Mouse (Mus musculus) heart, embryonic 13.5 days (tissue): ENCODE measurements at regions not wholly inside any gene's neighbourhood (a gene's known extent, or its start where the extent isn't known, plus 50 kb on each side); places are given as distances from the start of the nearest gene placed in this dataset.

Experiments used
- ATAC-seq: fragments of 200-750 bp; cut with Nextera tagmentation; 2 replicates; pipeline ENCODE4 v1.8.0; 2017; ENCODE audit warnings: moderate TSS enrichment; ENCODE audit not compliant: insufficient number of reproducible peaks, low FRiP score, low TSS enrichment; ENCODE audit errors: extremely low read depth
- H3K27ac ChIP-seq: fragments of 300-500 bp; sonication (generic); replicated peaks from 2 replicates; pipeline ENCODE4 v1.5.1; 2015; ENCODE audit warnings: moderate library complexity, mild to moderate bottlenecking, inconsistent platforms
- H3K27me3 ChIP-seq: fragments of 300-500 bp; sonication (generic); replicated peaks from 2 replicates; pipeline ENCODE4 v1.6.1; 2015; ENCODE audit warnings: mild to moderate bottlenecking, inconsistent platforms
- H3K36me3 ChIP-seq: fragments of 300-500 bp; sonication (generic); 2 replicates; pipeline ENCODE4 v1.6.1; 2015; ENCODE audit warnings: mild to moderate bottlenecking, inconsistent platforms
- H3K4me1 ChIP-seq: fragments of 300-500 bp; sonication (generic); 2 replicates; pipeline ENCODE4 v1.6.1; 2015; ENCODE audit warnings: inconsistent platforms
- H3K4me2 ChIP-seq: fragments of 300-500 bp; sonication (generic); 2 replicates; pipeline ENCODE4 v1.6.1; 2015; ENCODE audit warnings: inconsistent platforms, mild to moderate bottlenecking, moderate library complexity
- H3K4me3 ChIP-seq: fragments of 300-500 bp; sonication (generic); 2 replicates; pipeline ENCODE4 v1.5.1; 2015; ENCODE audit warnings: moderate library complexity, mild to moderate bottlenecking, inconsistent platforms
- H3K9ac ChIP-seq: fragments of 300-500 bp; sonication (generic); 2 replicates; pipeline ENCODE4 v1.6.1; 2015; ENCODE audit warnings: inconsistent platforms, mild to moderate bottlenecking, moderate library complexity
- H3K9me3 ChIP-seq: fragments of 300-500 bp; sonication (generic); 2 replicates; pipeline ENCODE4 v1.6.1; 2016; ENCODE audit warnings: inconsistent platforms
- WGBS: fragments of 180-500 bp; shearing (Covaris S2); methylation state at CpG from one replicate; pipeline ENCODE4 v1.1.7; 2015; ENCODE audit warnings: mixed read lengths; 5-methylcytosine and 5-hydroxymethylcytosine counted together

GRCm38 (mm10) chr2:178596312-178597083 is 166.2 kb downstream of the Cdh26 start:
- Histone ChIP-seq H3K4me3 (no peak overlapping the region), H3K9me3 (peaks cover 3% of the 10 kb centered on the region; the same call in 1 of the 2 replicates), H3K27ac (no peak overlapping the region), H3K4me1 (peaks cover 11% of the 10 kb centered on the region), H3K9ac (no peak overlapping the region), H3K27me3 (no peaks in the 10 kb centered on the region), H3K4me2 (no peak overlapping the region), H3K36me3 (no peaks in the 10 kb centered on the region)
- WGBS = 68% methylated on average over 16 of the region's 16 CpGs
- no peak for ATAC-seq

DNA sequence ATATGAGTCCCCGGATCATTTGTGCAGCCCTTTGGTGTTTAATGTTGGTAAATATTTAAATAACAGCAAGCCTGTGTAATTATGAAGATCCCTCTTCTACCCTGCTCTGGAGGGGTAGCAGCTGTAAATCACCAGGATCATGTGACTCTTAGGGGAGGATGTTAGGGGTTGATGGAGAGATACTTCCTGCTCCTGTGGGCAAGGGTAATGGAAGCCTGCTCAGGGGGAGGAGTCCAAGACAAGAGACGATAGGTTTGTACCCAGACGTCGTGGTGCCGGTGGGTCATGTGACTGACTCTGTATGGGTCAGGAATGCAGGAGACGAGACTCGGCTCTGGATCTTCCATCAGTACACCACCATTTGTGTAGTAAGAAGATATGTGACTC is 166.7 kb downstream of the Cdh26 start:
- no peak overlapping the region for H3K4me3 ChIP-seq
- H3K4me2 ChIP-seq = no peak overlapping the region
- WGBS = 58% methylated on average over 7 of the region's 7 CpGs
- no peaks in the 10 kb centered on the region for H3K27me3 ChIP-seq
- no peak overlapping the region for H3K9ac ChIP-seq
- no peak overlapping the region for H3K27ac ChIP-seq
- ATAC-seq = no peak
- H3K4me1 ChIP-seq = peaks cover 11% of the 10 kb centered on the region
- H3K36me3 ChIP-seq = no peaks in the 10 kb centered on the region
- H3K9me3 ChIP-seq = peaks cover 3% of the 10 kb centered on the region; the same call in 1 of the 2 replicates

DNA sequence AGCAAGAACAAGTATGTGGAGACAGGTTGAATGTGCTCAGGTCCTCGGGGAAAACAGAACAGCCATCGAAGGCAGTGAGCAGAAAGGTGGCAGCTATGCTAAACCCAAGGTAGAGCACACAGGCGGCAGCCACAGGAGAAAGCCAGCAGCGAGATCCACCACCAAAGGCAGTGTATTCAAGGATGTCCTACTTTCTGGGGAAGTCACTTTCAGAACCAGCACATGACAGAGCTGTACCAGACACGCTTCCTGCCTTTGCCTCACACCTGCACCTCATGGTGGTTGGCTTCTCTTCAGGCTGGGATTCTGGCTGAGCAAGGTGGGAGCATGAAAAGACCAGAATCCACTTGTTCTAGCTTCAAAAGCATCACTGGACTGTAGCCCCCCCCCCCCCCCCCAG is 168.0 kb downstream of the Cdh26 start:
- Histone ChIP-seq H3K4me3 (no peak overlapping the region), H3K27me3 (no peaks in the 10 kb centered on the region), H3K9ac (no peak overlapping the region), H3K27ac (no peak overlapping the region), H3K9me3 (peaks cover 3% of the 10 kb centered on the region), H3K4me1 (peaks cover 11% of the 10 kb centered on the region), H3K36me3 (no peaks in the 10 kb centered on the region), H3K4me2 (no peak overlapping the region)
- no peak for ATAC-seq
- 79% methylated on average over 5 of the region's 5 CpGs for WGBS

GRCm38 (mm10) chr2:178598836-178599235 is 168.5 kb downstream of the Cdh26 start:
- Histone ChIP-seq H3K4me3 (no peak overlapping the region), H3K9ac (no peak overlapping the region), H3K36me3 (no peaks in the 10 kb centered on the region), H3K4me1 (peaks cover 7% of the 10 kb centered on the region), H3K27me3 (no peaks in the 10 kb centered on the region), H3K4me2 (no peak overlapping the region), H3K9me3 (peaks cover 3% of the 10 kb centered on the region), H3K27ac (no peak overlapping the region)
- ATAC-seq = no peak
- 74% methylated on average over 3 of the region's 3 CpGs for WGBS

DNA sequence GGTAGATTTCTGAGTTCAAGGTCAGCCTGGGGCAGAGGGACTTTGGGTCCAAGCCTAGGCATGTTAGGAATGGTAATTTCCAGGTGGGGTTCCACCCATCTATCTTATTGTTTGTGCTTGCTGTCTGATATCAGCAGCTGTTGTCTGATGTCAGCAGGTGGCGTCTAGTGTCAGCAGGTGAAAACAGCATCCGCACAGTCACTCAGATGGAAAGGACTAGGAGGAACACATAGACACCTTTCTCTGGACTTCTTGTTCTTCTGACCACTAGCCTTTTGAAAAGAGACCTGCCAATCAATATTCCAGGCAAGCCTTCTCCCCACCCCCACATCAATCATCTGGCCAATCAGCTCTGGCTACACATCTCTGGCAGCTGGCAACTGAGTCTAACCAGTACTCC is 173.1 kb downstream of the Cdh26 start:
- Histone ChIP-seq H3K27me3 (0 out of 2 replicates have a peak, but pooled peaks cover 5% of the 10 kb centered on the region), H3K36me3 (no peaks in the 10 kb centered on the region)

GRCm38 (mm10) chr2:178606733-178607132 is 176.4 kb downstream of the Cdh26 start:
- H3K9me3 ChIP-seq = no peaks in the 10 kb centered on the region; the same call in 1 of the 2 replicates
- H3K9ac ChIP-seq = no peak overlapping the region
- no peak overlapping the region for H3K4me3 ChIP-seq
- ATAC-seq = peak; percentile 62; the same call in 1 of the 2 replicates
- peaks cover 18% of the 10 kb centered on the region; the same call in 1 of the 2 replicates for H3K27me3 ChIP-seq
- no peak overlapping the region for H3K4me2 ChIP-seq
- whole genome bisulfite sequencing = 33% methylated on average over 4 of the region's 4 CpGs
- no peak overlapping the region for H3K27ac ChIP-seq
- H3K36me3 ChIP-seq = no peaks in the 10 kb centered on the region
- peaks cover 15% of the 10 kb centered on the region for H3K4me1 ChIP-seq

More for the DNA sequence above, 173.1 kb downstream of the Cdh26 start:
- no peak overlapping the region for H3K4me3 ChIP-seq
- peaks cover 15% of the 10 kb centered on the region for H3K4me1 ChIP-seq
- H3K9ac ChIP-seq = no peak overlapping the region
- 71% methylated on average over 2 of the region's 2 CpGs for WGBS
- H3K27ac ChIP-seq = no peak overlapping the region
- H3K4me2 ChIP-seq = no peak overlapping the region
- peaks cover 3% of the 10 kb centered on the region for H3K9me3 ChIP-seq
- ATAC-seq = no peak

GRCm38 (mm10) chr2:178610211-178610975 is 180.1 kb downstream of the Cdh26 start:
- H3K27me3 ChIP-seq = peaks cover 18% of the 10 kb centered on the region; the same call in 1 of the 2 replicates
- H3K4me1 ChIP-seq = peaks cover 15% of the 10 kb centered on the region
- no peaks in the 10 kb centered on the region for H3K36me3 ChIP-seq
- 62% methylated on average over 18 of the region's 18 CpGs for WGBS
- H3K9me3 ChIP-seq = no peaks in the 10 kb centered on the region
- no peak overlapping the region for H3K9ac ChIP-seq
- no peak overlapping the region for H3K4me3 ChIP-seq
- ATAC-seq = no peak
- H3K27ac ChIP-seq = no peak overlapping the region
- no peak overlapping the region for H3K4me2 ChIP-seq

- Histone ChIP-seq H3K4me1 (peaks cover 6% of the 10 kb centered on the region), H3K27ac (no peak overlapping the region), H3K9me3 (no peaks in the 10 kb centered on the region), H3K27me3 (peaks cover 11% of the 10 kb centered on the region; the same call in 1 of the 2 replicates), H3K4me3 (no peak overlapping the region), H3K9ac (no peak overlapping the region), H3K4me2 (no peak overlapping the region), H3K36me3 (no peaks in the 10 kb centered on the region)
- ATAC-seq = no peak
- WGBS = 33% methylated on average over 7 of the region's 7 CpGs
Measured at GRCm38 (mm10) chr2:178614761-178615160, 184.4 kb downstream of the Cdh26 start.

DNA sequence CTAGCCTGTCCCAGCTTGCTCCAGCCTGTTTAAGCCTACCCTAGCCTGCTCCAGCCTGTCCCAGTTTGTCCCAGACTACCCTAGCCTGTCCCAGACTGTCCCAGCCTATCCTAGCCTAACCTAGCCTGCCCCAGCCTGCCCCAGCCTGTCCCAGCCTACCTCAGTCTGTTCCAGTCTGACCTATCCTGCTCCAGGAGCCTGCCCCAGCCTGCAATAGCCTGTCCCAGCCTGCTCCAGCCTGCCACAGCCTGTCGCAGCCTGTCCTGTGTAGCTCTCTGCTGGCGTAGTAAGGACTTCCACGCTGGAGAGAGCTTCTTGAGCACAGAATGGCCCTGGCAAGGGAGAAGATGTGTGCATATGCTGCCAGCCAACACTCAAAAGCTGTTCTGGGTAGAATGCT is 192.5 kb downstream of the Cdh26 start:
- no peak overlapping the region for H3K27ac ChIP-seq
- H3K4me1 ChIP-seq = peaks cover 5% of the 10 kb centered on the region
- H3K36me3 ChIP-seq = no peaks in the 10 kb centered on the region
- H3K4me2 ChIP-seq = no peak overlapping the region
- no peak overlapping the region for H3K4me3 ChIP-seq
- H3K9me3 ChIP-seq = no peaks in the 10 kb centered on the region
- no peak overlapping the region for H3K9ac ChIP-seq
- WGBS = 42% methylated on average over 3 of the region's 3 CpGs
- ATAC-seq = no peak
- H3K27me3 ChIP-seq = peaks cover 25% of the 10 kb centered on the region

DNA sequence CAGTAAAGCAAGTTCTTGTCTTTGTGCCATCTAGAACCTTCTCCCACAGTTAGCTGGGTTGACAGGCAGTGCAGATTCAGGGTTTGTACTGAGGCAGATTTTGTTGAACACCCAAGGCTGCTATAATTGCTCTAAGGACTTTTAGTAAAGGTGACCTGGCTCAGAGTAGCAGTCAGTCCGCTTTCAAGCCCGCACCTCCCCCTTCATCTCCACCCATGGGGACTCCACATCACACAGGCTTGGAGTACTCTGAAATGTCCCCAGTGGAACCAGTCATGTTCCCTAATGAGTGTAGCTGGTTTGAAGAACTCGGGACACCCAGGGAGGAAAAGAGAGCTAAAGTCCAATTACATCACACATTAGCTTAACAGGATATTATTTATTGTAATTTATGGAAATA is 194.1 kb downstream of the Cdh26 start:
- WGBS = 69% methylated on average over 3 of the region's 3 CpGs
- Histone ChIP-seq H3K9ac (no peak overlapping the region), H3K27me3 (peaks cover 36% of the 10 kb centered on the region)

GRCm38 (mm10) chr2:178624907-178625306 is 194.6 kb downstream of the Cdh26 start:
- Histone ChIP-seq H3K4me3 (no peak overlapping the region), H3K9me3 (no peaks in the 10 kb centered on the region), H3K4me2 (no peak overlapping the region), H3K36me3 (no peaks in the 10 kb centered on the region), H3K9ac (no peak overlapping the region), H3K27ac (no peak overlapping the region), H3K4me1 (peaks cover 16% of the 10 kb centered on the region), H3K27me3 (peaks cover 36% of the 10 kb centered on the region)
- 81% methylated on average over 1 of the region's 1 CpGs for WGBS
- no peak for ATAC-seq

More for the DNA sequence above, 194.1 kb downstream of the Cdh26 start:
- no peak for ATAC-seq
- no peak overlapping the region for H3K27ac ChIP-seq
- H3K36me3 ChIP-seq = no peaks in the 10 kb centered on the region
- H3K4me2 ChIP-seq = no peak overlapping the region
- H3K9me3 ChIP-seq = no peaks in the 10 kb centered on the region
- H3K4me3 ChIP-seq = no peak overlapping the region
- peaks cover 16% of the 10 kb centered on the region for H3K4me1 ChIP-seq
